Mouse (Mus musculus): ENCODE data around the gene Gnb5. TPM values are rescaled to one million over a fixed set of nuclear protein-coding genes. Genes with fewer than 3 reads are reported as not detected.
A peak's percentile ranks its signal among the peaks of the same experiment; 100 is the strongest.

The Gnb5 gene
- 100 to 1,000 TPM; 149 to 158 TPM for total RNA-seq (2021)

GRCm38 (mm10) chr9:75306126-75306898 is at the start of gene Gnb5:
Gnb5 (plus strand) TSS chr9:75306288.
- DNase-seq (ENCODE audit: low spot score in 2 of 2) = no peak
- intact Hi-C loops (cut with DNase I) = no loop called here

DNA sequence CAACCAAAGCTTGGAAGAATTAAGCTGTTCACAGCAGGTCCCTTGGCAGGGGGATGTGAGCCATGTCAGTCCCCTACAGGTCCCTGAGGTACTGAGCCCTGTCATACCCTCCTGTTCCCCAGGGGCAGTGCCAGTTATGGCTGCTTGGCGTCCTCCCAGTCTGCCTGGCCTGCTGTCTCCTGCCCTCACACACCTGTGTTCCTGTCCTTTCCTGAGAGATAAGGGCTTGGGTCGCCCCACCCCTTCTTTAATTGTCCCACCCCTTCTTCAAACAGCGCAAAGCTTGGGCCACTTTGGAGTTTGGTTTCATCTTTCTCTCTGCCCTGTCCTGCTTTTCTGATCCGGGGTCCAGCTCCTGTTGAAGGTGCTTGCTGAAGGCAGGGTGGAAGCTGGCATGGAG is 47.3 kb upstream of the Gnb5 start:
- no peak for DNase-seq (ENCODE audit: low spot score in 2 of 2)
- intact Hi-C loops (cut with DNase I) = loop anchor here (5.0 kb wide), 1 partner anchor 61 kb away; no protein-coding TSS in a partner anchor

DNA sequence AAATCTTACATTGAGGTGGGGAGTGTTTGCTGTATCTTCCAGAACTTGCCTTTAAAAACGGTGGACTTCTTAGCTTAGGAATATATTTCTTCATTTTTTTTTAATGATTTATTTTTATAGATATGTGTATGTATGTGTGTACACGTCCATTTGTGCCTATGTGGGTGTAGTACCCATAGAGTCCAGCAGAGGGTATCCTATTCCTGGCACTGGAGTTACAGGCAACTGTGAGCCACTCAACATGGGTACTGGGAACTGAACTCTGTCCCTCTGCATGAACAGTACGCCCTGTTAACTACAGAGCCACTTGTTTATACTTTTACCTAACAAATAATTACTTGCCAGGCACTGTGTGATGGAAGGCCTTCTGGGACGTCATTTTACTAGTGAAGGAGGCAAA is 46.4 kb upstream of the Gnb5 start:
- intact Hi-C loops (cut with DNase I) = loop anchor here (5.0 kb wide), 1 partner anchor 62 kb away; no protein-coding TSS in a partner anchor
- DNase-seq (ENCODE audit: low spot score in 2 of 2) = no peak

GRCm38 (mm10) chr9:75261332-75261872 is 44.7 kb upstream of the Gnb5 start:
- no peak for DNase-seq (ENCODE audit: low spot score in 2 of 2)
- intact Hi-C loops (cut with DNase I) = no loop called here

DNA sequence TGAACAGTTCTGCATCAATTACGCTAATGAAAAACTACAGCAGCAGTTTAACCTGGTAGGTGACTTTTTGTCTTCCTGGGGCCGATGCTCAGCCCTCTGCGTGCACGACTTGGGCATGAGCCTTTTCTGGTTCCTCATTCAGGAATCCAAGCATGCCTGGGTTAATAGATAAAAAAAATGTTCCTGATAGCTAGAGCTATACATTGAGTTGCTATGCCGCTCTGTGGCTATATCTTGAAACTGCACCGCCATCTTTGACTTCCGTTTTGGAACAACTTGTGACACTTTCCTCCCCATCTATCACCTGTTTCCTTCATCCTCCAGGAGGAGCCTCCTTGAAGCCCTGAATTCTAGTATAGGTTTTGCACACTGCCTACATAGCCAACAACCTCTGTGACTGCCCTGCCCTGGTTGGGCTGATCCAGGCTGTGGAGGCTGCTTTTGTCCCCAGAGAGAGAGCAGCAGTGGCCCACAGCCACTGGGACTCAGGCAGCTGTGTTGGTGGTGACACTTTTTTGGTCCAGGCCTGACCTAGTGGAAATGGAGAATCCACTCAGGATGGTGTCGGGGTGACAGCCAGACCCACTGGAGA is 43.8 kb upstream of the Gnb5 start:
- intact Hi-C loops (cut with DNase I) = loop anchor here (2.0 kb wide), 1 partner anchor 212 kb away; no protein-coding TSS in a partner anchor
- DNase-seq (ENCODE audit: low spot score in 2 of 2) = peak; percentile 40 to 49

DNA sequence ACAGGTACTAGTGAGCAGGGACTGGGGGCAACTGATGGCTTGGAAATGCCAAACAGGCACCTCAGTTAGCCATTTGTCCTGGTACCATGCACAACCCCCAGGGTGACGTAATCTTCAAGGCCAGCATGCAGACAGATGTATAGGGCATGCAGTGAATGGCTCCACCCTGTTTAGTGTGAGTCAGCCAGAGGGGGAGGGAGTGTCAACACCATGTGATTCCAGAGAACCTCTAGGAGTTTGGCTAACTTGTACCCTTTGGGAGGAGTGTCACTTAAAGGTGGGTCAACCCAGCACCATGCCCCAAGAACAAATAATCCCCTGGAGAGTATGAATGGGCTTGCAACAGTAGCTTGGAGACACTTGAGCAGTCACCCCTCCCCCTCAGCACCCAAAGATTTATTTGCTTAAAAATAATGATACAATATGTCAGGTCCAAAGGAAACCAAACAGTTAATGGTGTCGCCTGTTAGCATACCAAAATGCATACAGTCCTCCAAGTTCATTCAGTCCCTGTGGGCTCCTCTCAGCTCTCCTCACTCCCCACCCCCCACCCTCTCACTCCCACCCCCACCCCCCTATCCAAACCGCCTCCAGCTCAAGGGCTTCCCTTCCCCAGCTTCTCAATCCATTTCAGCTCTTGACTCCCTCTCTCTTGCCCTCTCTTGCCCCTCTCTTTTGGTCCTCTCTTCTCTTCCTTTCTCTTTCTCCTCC is 41.9 kb upstream of the Gnb5 start:
- no peak for DNase-seq (ENCODE audit: low spot score in 2 of 2)
- intact Hi-C loops (cut with DNase I) = no loop called here

DNA sequence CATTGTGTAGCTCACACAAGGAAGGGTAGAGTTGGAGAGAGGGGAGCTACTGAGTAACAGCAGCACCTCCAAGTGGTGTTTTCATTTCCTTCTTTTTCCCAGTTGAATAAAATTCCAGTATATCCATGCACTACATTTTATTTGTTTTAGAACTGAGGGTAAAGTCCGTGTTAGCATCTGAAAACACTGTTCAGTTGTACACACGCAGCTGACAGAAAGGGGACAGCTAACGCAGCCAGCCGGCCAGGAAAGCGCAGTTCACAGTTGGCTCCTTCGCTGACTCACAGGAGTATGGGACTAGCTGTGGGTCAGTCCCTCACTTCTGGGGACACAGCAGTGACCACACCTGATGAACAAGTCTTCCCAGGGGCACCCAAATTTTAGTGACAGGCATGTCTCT is 38.9 kb upstream of the Gnb5 start:
- intact Hi-C loops (cut with DNase I) = no loop called here

GRCm38 (mm10) chr9:75270382-75270781 is 35.7 kb upstream of the Gnb5 start:
- no peak for DNase-seq (ENCODE audit: low spot score in 2 of 2)
- intact Hi-C loops (cut with DNase I) = no loop called here

More for the DNA sequence above, 38.9 kb upstream of the Gnb5 start:
- no peak for DNase-seq (ENCODE audit: low spot score in 2 of 2)

- no peak for DNase-seq (ENCODE audit: low spot score in 2 of 2)
- intact Hi-C loops (cut with DNase I) = no loop called here
Observed at GRCm38 (mm10) chr9:75271539-75271938, 34.5 kb upstream of the Gnb5 start.

- no peak for DNase-seq (ENCODE audit: low spot score in 2 of 2)
- intact Hi-C loops (cut with DNase I) = no loop called here
Observed at GRCm38 (mm10) chr9:75273646-75274045, 32.4 kb upstream of the Gnb5 start.

DNA sequence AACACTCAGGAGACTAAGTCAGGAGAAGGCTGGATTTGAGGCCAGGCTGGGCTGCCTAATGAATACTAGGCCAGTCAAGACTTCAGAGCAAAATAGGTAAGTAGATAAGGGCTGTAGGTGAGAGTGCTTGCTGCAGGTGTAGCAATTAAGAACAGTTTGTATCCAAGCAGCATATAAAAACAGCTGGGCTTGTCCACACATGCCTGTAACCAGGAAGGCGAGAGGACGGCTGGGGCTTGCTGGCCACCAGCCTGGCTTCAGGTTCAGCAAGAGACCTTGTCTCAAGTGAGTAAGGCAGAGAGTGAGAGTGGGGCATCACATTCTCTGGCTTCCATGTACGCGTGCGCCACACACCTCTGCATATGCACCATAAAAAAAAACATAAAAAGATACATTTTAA is 31.6 kb upstream of the Gnb5 start:
- intact Hi-C loops (cut with DNase I) = no loop called here
- DNase-seq (ENCODE audit: low spot score in 2 of 2) = no peak

DNA sequence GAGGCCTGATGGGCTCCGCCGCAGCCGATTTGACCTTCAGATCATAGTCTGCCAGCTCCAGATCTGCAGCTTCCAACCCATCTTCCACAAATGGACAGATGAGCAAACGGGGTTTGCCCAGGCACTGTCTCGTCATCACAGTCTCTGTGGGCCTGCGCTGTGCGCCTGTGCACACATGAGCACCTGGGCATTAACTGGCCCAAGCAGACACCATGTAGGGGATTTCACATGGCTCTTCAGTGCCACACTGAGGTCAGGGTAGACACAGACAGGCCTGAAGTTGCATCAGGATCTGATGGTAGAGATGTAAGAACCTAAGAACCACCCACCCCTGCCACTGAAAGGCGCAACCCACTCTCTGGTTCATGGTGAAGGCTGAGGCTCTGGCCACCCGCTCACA is 31.0 kb upstream of the Gnb5 start:
- intact Hi-C loops (cut with DNase I) = no loop called here

GRCm38 (mm10) chr9:75280814-75281213 is 25.3 kb upstream of the Gnb5 start:
- intact Hi-C loops (cut with DNase I) = loop anchor here (5.0 kb wide), 1 partner anchor 236 kb away; no protein-coding TSS in a partner anchor
- peak in 1 of 2 experiments; percentile 43 for DNase-seq (ENCODE audit: low spot score in 2 of 2)

More for the DNA sequence above, 31.0 kb upstream of the Gnb5 start:
- DNase-seq (ENCODE audit: low spot score in 2 of 2) = no peak

DNA sequence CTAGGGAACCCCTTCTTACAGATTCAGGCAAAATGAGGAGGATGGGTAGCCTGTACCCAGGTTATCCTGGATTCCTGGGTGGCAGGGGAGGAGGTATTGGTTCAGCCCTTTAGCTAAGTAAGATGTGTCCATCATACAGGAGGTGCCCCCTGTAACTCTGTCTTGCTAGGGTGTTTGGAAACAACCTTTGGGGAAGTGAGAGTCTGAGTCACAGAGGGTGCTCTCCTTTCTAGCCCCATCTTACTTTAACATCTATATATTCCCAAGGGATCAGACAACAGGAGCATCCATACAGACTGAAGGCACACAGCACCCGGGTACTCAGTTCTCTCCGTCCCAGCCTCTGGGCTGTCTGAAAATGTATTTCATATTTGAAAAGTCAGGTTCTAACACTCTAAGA is 23.9 kb upstream of the Gnb5 start:
- no peak for DNase-seq (ENCODE audit: low spot score in 2 of 2)
- intact Hi-C loops (cut with DNase I) = loop anchor here (5.0 kb wide), 1 partner anchor 235 kb away; no protein-coding TSS in a partner anchor

DNA sequence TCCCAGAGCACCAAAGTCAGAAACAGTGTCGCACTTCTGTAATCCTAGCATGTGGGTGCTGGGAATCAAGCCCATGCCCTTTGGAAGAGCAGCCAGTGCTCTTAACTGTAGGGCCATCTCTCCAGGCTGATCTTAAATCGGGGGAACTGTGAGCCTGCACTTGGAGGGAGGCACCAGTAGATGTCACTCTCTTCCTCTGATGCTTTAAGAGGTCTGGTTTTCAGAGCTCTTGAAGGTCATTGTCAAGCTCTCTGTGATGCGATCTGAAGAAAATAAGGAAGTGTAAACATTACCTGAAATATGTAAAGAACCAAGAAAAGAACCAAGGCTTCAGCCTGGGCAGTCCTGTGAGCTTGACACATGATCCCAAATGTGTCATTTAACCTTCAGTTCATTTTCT is 23.3 kb upstream of the Gnb5 start:
- peak; percentile 42 to 57 for DNase-seq (ENCODE audit: low spot score in 2 of 2)
- intact Hi-C loops (cut with DNase I) = loop anchor here (5.0 kb wide), 1 partner anchor 234 kb away; no protein-coding TSS in a partner anchor

- intact Hi-C loops (cut with DNase I) = loop anchor here (5.0 kb wide), 1 partner anchor 234 kb away; no protein-coding TSS in a partner anchor
- DNase-seq (ENCODE audit: low spot score in 2 of 2) = no peak
Observed at GRCm38 (mm10) chr9:75283636-75284035, 22.5 kb upstream of the Gnb5 start.

DNA sequence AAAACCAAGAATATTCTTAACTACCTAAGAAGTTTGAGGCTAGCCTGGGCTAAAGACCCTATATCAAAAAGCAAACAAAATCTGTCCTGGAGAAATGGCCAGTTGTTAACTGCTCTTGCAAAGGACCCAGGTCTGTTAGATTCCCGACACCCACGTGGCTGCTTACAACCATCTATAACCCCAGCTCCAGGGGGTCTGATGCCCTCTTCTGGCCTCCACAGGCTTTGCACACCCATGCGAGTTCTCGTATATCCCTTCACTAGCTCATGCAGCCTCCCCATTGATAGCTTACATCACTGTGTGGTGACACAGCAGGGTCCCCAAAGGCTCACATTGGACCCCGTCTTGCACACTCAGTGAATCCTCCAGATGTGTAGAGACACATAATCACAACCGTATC is 20.7 kb upstream of the Gnb5 start:
- no peak for DNase-seq (ENCODE audit: low spot score in 2 of 2)
- intact Hi-C loops (cut with DNase I) = no loop called here

- intact Hi-C loops (cut with DNase I) = no loop called here
- no peak for DNase-seq (ENCODE audit: low spot score in 2 of 2)
Observed at GRCm38 (mm10) chr9:75287636-75288035, 18.5 kb upstream of the Gnb5 start.

DNA sequence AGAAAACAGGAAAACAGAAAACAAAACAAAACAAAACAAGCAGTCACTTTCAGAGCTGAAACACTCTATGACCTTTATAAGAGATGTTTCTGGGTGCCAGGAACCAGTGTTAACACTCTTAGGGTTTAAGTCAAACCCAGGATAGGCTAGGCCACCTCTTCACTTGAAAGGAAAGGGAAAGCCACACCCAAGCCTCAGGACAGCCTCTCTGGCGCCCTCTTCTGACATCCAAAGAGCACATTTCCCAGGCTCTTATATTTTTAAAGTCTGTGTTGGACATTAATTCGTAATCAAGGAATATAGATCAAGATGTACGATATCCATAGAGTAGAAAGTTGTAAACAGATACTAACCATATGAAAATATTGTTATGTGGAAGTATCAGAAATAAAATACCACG is 16.5 kb upstream of the Gnb5 start:
- no peak for DNase-seq (ENCODE audit: low spot score in 2 of 2)

DNA sequence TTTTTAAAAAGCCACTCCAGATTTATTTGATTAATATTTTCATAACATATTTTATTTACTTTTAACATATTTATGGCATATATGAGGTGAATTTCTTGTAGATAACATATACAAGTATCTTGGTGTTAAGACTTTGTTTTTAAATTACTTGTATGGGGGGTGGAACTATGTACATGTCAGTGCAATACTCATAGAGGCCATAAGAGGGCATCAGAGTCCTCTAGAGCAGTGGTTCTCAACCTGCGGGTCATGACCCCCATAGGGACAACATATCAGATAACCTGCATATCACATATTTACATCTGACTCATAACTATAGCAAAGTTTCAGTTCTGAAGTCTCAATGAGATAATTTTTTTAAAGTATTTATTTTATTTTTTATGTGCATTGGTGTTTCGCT is 6.7 kb upstream of the Gnb5 start:
- intact Hi-C loops (cut with DNase I) = no loop called here
- DNase-seq (ENCODE audit: low spot score in 2 of 2) = no peak

More for the DNA sequence above, 16.5 kb upstream of the Gnb5 start:
- intact Hi-C loops (cut with DNase I) = no loop called here

Measured in left cerebral cortex, postnatal 36 days (tissue).